Mouse (Mus musculus) cerebellum, adult 8-10 months (tissue): ENCODE measurements around the gene Cxcr6.

ENCODE experiments used
- DNase-seq: peaks from one replicate; pipeline ENCODE4 v3.0.0; 2022

The Cxcr6 gene

GRCm38 (mm10) chr9:123828916-123829315 lies 22.6 kb downstream of the Cxcr6 start:
- DNase-seq, result peak; percentile 76

- no peak for DNase-seq
Observed at GRCm38 (mm10) chr9:123835851-123836250, 29.6 kb downstream of the Cxcr6 start.

- no peak for DNase-seq
Observed at GRCm38 (mm10) chr9:123840243-123840642, 34.0 kb downstream of the Cxcr6 start.

- no peak for DNase-seq
Observed at GRCm38 (mm10) chr9:123844468-123844867, 38.2 kb downstream of the Cxcr6 start.

- no peak for DNase-seq
Observed at GRCm38 (mm10) chr9:123845120-123845519, 38.8 kb downstream of the Cxcr6 start.

GRCm38 (mm10) chr9:123846490-123846889 lies 40.2 kb downstream of the Cxcr6 start:
- DNase-seq, result no peak

GRCm38 (mm10) chr9:123849976-123850695 lies 43.9 kb downstream of the Cxcr6 start:
- no peak for DNase-seq

GRCm38 (mm10) chr9:123850705-123851061 lies 44.4 kb downstream of the Cxcr6 start:
- no peak for DNase-seq

GRCm38 (mm10) chr9:123851062-123851712 lies 44.9 kb downstream of the Cxcr6 start:
- peak; percentile 38 for DNase-seq

GRCm38 (mm10) chr9:123851713-123852448 lies 45.6 kb downstream of the Cxcr6 start, which contains the start of gene Fyco1:
Gene Fyco1 (minus strand): TSS chr9:123851899.
- DNase-seq, result peak; percentile 93

- no peak for DNase-seq
Observed at GRCm38 (mm10) chr9:123852449-123853390, 46.4 kb downstream of the Cxcr6 start.

GRCm38 (mm10) chr9:123856836-123857235 lies 50.6 kb downstream of the Cxcr6 start:
- no peak for DNase-seq
